Mouse (Mus musculus) gastrocnemius, postnatal 14 days (tissue): Measurements from ENCODE around the gene Ankrd55. TPM values are rescaled to one million over a fixed set of nuclear protein-coding genes. Genes with fewer than 3 reads are reported as not detected.

Experiments
- DNase-seq: peaks from one replicate; pipeline ENCODE4 v3.0.0; 2021; ENCODE audit warnings: mixed read lengths
- intact Hi-C: fragments of 180-260 bp; cut with DNase I; formaldehyde crosslinking; loops from one replicate; pipeline ENCODE4 v1.15.1; 2025; ENCODE audit warnings: low total_unique reads
- total RNA-seq, 2 experiments: library from RNA; stranded (reverse); gene quantifications; 2 replicates each; pipeline ENCODE4 v1.2.3; 2021

Ankrd55 gene
- total RNA-seq, 2 experiments from 2014 or later: 0.09 TPM; not detected in 1

DNA sequence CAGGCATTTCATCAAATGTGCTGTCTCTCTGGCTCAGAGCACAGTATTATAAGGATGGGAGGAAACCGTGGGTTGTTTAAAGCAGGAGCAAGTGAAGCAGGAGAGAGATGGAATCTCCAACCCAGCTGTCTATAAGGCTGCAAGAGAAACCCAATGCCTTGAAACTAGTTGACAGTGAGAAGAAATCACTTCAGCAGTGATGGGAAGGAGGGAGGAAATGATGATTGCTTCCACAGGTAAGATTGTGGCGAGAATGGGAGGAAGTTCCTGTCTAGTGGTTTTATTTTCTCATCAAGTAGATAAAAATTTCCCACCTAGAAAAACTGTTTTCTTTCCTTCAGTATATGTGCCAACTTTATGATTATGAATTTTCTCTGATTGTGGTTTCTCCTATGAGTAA lies 118.4 kb downstream of the Ankrd55 start:
- intact Hi-C loops: no loop called here
- DNase-seq: no peak

GRCm38 (mm10) chr13:112407181-112407700 lies 119.0 kb downstream of the Ankrd55 start:
- intact Hi-C loops: no loop called here

DNA sequence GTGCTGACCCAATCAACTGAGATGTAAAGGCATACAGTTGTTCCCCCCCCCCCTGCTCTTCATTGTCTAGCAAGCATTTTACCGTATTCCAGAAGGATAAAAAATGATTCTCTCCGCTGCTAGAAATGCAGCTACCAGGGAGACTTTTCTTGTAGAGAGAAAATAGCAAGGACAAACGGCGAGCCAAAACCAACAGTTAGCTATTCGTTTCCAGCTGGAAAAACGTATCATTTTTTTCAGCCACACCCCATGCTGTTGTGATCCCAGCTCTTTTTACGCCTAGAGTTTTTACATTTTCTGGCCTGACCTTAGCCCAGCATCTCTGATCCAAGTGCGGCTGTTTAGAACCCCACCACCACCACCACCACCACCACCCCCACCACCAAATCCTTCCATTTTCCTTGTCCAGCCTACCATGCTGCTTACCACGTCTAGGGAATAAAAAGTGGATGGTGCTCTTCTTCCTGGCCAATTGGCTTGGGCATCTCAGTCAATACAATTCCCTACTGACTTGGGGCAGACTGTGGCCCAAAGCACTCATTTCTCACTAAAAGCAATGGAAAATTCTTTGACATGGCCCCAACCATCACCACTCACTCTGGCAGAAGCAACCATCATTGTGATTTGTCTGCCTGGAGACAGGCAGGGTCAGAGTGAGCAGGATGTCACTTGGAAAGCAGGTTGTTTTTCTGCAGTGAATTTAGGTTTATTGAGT lies 119.7 kb downstream of the Ankrd55 start:
- no peak for DNase-seq
- intact Hi-C loops: no loop called here

More at GRCm38 (mm10) chr13:112407181-112407700, 119.0 kb downstream of the Ankrd55 start:
- no peak for DNase-seq

GRCm38 (mm10) chr13:112408701-112409100 lies 120.5 kb downstream of the Ankrd55 start:
- no peak for DNase-seq
- intact Hi-C loops: no loop called here

DNA sequence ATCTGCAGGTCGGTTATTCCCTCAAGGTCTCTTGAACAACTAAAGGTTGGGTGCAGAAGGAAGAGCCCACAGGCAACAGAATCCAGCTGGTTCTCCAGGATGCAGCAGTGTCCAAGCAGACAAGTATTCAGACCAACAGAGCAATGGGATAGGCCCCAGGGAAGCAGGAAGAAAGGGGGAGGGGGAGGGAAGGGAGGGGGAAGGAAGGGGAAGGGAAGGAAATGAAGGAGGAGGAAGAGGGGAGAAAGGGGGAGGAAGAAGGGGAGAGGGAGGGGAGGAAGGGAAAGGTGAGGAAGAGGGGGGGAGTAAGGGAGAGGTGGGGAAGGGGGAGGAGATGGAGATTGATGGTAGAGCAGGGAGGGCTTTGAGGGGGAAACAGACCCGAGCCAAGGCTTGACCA lies 121.1 kb downstream of the Ankrd55 start:
- intact Hi-C loops: no loop called here
- no peak for DNase-seq

DNA sequence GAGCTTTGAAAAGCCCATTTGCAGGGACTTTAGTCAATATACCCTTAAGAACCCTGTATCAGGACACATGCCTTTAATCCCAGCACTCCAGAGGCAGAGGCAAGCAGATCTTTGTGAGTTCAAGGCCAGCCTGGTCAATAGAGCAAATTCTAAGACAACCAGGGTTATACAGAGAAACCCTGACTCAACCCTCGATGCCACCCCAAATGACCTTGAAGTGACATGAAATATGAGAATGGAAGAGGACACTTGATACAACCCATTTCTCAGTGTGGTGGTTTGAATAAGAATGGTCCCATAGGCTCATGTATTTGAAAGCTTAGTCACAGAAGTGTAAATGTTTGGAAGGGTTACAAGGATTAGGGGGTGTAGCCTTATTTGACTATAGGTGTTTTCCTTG lies 121.6 kb downstream of the Ankrd55 start:
- no peak for DNase-seq
- intact Hi-C loops: no loop called here

DNA sequence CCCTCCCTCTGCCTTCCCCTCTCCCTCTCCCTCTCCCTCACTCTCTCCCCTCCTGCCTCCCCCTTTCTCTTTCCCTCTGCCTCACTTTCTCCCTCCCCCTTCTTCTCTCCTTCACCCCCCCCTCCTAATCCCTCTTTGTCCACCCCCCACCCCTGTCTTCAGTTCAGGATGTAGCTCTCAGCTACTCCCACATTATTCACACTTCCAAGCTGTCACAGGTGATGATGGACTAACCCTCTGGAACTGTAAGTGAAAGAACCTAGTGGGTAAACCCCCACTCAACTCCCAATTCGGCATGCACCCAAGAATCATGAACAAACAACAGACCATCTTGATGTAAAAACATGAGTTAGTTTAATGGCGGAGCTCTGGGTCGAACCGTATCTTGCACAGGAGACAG lies 122.2 kb downstream of the Ankrd55 start:
- intact Hi-C loops: no loop called here
- no peak for DNase-seq

DNA sequence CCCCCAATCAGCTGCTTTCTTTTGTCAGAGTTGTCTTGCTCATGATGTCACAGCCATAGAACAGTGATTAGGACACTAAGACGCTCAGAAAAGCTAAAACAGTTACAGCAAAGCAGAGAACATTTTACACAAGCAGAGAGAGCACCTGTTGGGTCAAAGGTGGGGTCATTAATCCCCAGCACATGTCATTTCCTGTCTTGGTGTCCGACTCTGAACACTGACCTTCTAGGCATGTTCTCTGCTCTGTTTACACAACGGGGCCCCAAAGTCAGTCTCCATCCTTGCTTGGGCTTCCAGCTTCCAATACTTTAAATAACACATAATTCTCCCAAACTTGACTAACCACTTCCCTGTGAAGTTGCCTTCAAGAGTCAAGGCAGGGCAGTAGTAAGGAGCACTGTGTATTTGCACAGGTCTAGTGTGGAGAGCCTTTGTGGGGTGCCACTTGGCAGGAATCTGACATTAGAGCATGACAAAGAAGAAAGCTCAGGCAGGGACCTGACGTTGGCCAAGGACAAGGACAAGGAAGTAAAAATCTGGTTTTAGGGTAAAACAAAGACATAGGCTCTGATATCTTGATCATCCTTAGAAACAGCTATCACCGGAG lies 123.1 kb downstream of the Ankrd55 start:
- intact Hi-C loops: no loop called here

DNA sequence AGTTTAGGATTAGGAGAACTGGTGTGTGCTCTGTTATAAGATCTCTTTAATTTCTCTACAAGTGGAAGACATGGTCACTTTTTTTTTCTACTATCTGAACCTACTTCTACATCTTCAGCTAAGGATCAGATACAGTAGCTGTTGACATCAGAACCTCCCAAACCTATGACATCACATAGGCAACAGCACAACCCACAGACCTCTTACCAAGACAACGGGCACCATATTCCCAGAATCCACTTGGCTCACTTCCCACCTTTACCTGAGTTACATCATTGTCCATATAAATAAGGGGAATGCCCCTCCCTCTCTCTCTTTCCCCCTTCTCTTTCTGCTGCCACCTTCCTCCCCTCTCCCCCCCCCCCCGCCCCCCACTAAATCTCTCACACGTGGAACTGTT lies 124.0 kb downstream of the Ankrd55 start:
- intact Hi-C loops: no loop called here
- DNase-seq: no peak

More for the DNA sequence above, 123.1 kb downstream of the Ankrd55 start:
- no peak for DNase-seq

DNA sequence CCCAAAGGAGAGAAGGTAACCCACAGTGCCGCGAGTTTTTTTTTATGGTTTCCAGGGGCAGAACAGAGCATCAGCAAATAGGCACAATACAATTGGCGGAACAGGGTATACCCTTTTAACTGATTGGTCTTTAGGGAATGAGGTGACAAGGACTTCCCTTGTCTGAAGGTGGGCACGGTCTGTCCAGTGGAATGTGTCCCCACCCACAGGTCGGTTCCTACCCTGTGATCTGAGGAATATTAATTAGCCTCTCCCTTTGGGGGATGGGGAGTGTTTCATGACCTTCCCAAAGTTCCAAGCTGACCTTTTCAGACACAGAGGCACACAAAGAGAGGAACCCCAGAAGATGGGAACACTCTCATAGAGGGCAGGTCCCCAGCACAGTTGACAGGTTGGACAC lies 124.6 kb downstream of the Ankrd55 start:
- no peak for DNase-seq
- intact Hi-C loops: no loop called here

DNA sequence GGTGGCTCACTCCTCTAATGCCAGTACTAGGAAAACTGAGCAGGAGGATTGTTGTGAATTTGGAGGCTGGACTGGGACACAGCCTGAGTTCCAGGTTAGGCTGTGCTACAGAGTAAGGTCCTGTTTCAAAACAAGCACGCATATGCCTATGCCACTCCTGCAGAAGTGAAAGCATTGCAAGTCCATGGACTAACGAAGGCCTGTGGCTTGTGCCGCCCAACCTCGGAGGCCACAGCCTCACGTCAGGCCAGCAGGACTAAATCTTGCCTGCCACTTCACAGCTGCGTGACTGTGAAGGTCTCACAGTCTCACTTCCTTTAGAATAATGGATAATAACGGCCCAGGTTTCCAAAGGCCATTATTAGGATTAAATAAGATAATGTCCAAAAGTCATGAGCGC lies 125.4 kb downstream of the Ankrd55 start:
- intact Hi-C loops: no loop called here
- DNase-seq: no peak

DNA sequence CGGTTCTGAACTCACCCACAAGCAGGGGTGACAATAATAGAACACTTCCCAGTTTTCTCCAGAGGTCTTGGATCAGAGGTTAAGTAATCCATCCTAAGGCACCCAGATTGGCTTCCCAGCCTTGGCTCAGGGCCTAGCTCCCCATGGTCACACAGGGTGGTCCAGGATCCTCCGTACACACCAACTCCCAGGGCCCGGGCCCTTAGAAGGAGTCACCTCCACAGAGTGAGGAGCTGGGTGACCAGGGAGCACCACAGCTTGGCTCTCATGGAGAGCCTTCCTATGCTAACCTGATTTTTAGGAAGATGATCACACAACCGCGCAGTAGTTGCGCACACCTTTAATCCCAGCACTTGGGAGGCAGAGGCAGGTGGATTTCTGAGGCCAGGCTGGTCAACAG lies 127.6 kb downstream of the Ankrd55 start:
- intact Hi-C loops: no loop called here
- no peak for DNase-seq

DNA sequence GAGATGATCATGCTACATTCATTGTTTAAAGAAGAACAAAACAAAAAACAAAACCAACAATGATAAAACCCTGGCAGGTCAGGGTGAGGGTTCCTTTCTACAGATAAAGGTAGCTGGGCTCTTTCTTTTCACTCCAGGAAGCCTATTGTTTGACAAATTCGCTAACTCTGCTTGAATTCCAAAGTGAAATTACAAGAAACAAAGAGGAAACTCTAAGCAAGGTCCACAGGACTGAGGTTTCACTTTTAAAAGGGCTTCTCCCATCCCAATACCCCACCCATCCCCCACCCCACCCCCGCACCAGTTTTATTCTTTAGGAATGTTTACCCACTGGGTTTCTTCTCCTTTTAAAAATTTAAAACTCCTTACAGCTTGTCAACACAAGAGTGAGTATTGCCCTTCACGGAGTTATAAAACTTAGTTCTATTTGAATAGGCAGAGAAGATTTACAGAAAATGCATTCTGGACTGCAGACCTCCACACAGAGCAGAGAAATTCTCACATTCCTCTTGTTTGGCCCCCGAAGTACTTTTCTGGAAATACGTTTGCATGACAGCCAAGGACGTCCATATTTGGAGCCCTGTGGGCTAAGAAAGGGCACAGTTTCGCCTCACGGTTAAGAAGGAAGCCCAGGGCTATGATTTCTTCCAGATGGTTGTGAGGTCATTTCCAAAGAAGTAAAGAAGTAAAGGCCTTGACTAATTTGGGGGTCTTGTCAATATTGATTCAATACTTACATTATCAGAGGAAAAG lies 128.3 kb downstream of the Ankrd55 start:
- DNase-seq: no peak
- intact Hi-C loops: no loop called here

GRCm38 (mm10) chr13:112417163-112417523 lies 128.9 kb downstream of the Ankrd55 start:
- no peak for DNase-seq
- intact Hi-C loops: no loop called here

DNA sequence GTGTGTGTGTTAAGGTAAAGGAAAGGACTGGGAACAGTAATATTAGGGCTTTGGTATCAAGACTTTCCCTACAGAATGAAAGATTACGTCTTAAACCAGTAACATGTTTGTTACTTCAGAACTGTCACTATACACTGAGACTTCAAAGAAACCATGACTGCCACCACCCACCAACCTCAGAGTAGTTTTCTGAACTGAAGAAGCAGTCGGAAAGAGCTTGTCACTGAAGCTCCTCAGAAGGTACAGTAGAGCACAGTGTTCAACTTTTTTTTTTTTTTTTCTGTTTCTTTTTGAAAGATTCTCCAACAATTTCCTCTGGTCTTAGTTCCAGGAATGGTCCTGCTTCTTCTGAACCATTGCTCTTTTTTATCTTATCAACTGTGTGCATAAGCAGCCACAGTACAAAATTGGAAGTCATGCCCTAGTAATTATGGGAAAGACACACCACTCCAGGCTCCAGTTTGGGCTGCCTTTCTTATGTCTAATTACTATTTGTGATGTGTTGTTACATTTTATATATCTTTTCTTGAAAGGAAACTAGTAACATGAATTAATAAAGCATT lies 129.7 kb downstream of the Ankrd55 start:
- DNase-seq: no peak
- intact Hi-C loops: no loop called here

GRCm38 (mm10) chr13:112418595-112418994 lies 130.3 kb downstream of the Ankrd55 start:
- intact Hi-C loops: no loop called here
- no peak for DNase-seq

GRCm38 (mm10) chr13:112424212-112424611 lies 136.0 kb downstream of the Ankrd55 start:
- intact Hi-C loops: no loop called here
- no peak for DNase-seq

DNA sequence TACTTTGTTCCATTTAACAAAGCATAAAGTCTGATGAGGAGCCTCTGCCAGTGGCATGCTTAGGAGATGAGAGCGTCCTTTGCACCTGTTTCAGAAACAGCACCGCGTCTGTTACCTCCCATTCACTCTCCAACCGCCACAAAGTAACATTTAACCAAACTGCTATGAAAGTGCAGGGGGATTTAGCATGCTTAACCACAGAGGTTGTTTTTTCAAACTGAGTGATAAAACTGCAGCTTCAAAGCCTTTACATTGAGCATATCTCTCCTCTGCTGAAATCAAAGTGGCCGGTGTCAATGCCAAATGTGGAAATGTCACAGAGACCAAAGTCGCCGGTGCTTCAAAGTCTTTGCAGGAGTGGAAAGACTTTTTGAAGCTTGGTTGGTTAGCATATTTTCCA lies 136.4 kb downstream of the Ankrd55 start:
- intact Hi-C loops: no loop called here
- no peak for DNase-seq

- intact Hi-C loops: no loop called here
- DNase-seq: no peak
Observed at GRCm38 (mm10) chr13:112425181-112425654, 137.0 kb downstream of the Ankrd55 start.
